Mouse (Mus musculus) cerebellum, adult 18-20 months (tissue): Measurements from ENCODE around the gene Arhgef28.
"Not testable (repeated sequence)": the region's sequence is repeated elsewhere in the genome, so short reads cannot be mapped to it uniquely, and the experiment has no call there.

Experiments used
- DNase-seq, 2 experiments: peaks; one replicate each; pipeline ENCODE4 v3.0.0; 2021

The Arhgef28 gene

GRCm38 (mm10) chr13:98122766-98123165, 83.5 kb downstream of the Arhgef28 start:
- DNase-seq: no peak

- no peak for DNase-seq
Observed at GRCm38 (mm10) chr13:98121993-98122392, 84.2 kb downstream of the Arhgef28 start.

GRCm38 (mm10) chr13:98121124-98121470, 85.1 kb downstream of the Arhgef28 start:
- DNase-seq: no peak

GRCm38 (mm10) chr13:98120356-98121123, 85.7 kb downstream of the Arhgef28 start:
- no peak for DNase-seq

DNA sequence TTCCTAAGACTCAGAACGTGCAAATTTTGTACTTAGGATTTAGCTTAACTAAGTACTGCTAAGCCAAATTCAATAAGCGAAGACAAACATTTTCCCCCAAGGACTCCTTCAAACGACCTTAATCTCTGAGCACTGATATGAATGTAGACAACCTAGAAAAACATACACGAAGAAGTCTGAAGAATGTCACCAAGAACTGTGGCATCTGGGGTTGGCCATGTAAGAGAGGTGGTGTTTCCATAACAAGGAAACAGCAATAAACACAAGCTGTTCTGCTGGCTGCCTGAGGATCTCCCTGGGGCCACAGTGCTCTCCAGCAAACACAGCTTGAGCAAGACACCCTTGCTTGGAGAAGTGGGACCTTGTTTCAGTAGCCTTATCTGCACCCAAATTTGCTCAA, 87.9 kb downstream of the Arhgef28 start:
- no peak for DNase-seq

DNA sequence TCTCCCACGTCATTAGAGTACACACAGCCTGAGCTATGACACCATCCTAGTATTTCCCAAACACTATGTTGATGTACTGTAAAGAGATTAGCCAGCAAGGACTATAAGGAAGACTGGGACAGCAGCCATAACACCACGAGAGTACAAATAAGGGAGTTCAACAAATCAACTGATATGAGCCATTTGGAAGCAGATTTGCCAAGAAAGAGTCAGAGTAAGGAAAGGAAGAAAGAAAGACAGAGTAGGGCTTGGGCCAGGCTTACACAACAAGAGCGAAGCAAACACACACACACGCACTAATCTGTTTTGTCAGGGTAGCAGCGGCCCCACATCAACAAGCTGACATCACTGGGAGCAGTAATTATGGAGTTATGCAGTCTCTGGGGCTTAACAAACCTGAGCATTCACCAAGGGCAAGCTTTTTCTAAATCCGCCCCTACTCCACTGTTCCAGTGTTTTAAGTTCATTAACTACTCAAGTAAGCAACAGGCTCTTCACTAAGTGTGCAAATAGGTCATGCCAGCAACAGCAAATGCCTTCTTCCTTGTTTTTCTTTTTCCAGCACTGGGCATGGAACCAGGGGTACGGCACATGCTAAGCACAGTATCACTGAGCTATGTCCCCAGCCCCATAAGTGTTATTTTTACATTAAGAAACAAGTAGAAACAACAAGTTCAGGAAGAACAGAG, 88.5 kb downstream of the Arhgef28 start:
- no peak for DNase-seq

DNA sequence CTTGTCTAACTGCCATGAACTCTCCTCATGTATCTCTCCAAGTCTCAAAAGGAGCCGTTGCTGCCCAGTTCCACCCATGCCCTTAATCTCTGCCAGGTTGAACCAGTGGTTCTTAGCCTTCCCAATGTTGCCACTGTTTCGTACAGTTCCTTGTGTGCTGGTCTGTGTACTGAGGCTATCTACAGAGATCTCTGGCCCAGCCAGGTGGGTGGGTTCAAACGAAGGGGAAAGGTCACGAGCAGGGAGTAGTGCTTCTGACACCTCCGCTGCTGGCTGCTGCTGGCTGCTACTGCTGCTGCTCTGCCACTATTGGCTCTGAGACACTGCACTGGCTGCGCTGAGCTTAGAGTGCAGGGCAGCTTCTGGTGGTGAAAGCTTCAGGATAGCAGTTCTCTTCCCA, 90.6 kb downstream of the Arhgef28 start:
- DNase-seq: no peak

DNA sequence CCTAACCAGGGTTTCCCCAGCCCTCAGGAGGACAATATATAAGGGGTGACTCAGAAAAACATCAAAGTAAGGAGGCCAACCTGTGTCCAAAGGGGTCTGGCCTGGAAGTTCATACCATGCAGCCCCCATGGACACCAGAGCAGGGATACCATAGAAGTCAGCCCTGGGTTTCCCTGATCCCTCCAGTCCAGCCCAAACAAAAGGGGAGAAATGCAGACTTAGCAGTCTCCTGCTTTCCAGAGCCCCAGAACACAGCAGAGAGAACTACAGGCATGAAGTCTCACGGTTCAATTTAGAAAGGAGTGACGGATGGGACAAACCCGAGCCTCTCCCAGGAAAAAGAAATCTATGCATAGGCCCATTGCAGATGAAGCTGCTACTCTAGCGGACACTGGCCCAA, 91.2 kb downstream of the Arhgef28 start:
- no peak for DNase-seq

DNA sequence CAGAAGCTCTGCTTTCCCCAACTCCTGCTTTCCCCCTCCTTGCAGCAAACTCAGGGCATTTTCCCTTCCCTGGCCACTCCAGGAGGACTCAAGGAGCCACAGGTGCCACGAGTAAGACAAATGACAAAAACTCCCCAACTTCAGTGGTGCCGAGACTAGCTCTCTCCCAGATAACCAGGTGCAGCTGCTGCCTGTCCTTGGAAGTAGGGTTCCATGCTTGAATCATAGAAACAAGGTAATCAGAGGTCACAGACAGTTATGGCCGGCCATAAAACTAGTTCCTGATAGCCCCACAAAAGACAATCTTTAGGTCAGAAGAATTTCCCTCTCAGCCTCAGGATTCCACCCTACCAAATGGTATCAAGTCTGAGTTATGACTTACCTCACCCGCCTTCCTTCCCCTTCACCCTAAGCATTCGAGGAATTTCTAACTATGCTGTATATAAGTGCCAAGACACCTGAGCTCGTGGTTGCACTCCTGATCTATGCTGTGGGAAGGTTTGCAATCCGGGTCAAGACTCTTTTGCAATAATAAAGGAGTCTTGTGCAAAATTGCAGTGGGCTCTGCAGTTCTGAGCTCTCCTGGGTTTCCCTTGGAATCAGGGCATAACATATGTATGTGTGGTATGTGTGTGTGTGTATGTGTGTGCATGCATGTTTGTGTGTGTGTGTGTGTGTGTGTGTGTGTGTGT, 93.3 kb downstream of the Arhgef28 start:
- DNase-seq: no peak

DNA sequence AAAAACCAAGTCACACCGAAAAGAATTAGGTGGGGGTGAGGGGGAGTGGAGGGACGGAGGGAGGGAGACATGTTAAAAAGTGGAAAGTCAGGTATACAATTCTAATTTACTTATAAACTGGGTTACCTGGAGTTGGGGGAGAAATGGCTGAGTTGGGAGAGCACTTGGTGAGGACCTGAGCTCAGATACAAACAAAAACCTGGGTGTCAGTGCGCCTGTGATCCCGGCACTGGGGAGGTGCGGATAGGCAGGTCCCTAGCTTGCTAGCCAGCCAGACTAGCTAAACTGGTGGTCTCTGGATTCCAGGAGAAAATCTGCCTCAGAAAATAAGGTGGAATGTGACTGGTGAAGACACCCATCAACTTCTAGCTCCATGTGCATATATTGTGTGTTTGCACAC, 94.7 kb downstream of the Arhgef28 start:
- DNase-seq: no peak

GRCm38 (mm10) chr13:98111021-98111420, 95.2 kb downstream of the Arhgef28 start:
- DNase-seq: no peak

DNA sequence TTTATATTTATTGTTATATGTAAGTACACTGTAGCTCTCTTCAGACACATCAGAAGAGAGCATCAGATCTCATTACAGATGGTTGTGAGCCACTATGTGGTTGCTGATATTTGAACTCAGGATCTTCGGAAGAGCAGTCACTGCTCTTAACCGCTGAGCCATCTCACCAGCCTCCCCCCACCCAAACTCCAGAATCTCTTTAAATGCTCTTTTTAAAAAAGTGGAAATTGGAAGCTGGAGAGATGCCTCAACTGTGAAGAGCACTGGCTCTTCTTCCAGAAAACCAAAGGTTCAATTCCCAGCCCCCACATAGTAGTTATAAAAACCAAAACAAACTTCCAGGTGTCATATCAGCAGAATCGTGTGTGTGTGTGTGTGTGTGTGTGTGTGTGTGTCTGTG, 97.8 kb downstream of the Arhgef28 start:
- DNase-seq: not testable (repeated sequence)

- no peak for DNase-seq
Observed at GRCm38 (mm10) chr13:98107621-98108020, 98.6 kb downstream of the Arhgef28 start.

DNA sequence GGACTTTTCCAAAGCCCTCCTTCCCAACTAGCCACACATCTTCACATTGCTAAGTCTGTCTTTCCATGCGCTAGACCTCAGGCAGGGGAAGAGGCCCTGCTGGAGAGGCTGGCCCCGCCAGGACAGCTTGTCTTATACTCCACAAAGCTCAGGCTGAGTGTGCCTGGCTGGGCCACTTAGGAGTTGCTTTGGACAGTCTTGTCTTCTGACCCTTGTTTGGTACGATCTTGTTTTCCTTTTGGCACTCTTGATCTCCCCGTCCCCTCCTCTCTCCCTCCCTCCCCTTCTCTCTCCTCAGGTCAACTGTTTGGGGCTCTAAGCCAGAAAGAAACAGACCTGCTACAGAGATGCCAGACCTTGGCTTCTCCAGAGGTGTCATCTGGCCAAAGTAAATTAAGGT, 110.3 kb downstream of the Arhgef28 start:
- DNase-seq: no peak

DNA sequence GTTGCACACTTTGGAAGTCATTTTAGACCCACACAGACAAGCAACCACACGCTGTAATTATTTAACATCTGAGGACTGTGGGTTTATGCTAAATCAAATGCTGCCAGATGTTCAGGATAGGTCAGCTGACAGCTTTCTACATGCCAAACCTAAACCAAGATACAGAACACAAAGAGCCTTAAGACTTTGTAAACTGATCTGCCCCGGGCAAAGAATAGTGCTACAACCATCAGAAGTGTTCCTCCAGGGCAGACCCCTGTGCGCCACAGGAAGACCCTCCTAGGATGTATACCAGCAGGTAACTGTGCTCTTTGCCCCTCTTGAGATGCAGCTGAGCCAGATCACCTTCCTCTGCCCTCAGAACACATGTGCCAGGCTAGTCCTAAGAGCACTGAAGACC, 111.9 kb downstream of the Arhgef28 start:
- DNase-seq: no peak

DNA sequence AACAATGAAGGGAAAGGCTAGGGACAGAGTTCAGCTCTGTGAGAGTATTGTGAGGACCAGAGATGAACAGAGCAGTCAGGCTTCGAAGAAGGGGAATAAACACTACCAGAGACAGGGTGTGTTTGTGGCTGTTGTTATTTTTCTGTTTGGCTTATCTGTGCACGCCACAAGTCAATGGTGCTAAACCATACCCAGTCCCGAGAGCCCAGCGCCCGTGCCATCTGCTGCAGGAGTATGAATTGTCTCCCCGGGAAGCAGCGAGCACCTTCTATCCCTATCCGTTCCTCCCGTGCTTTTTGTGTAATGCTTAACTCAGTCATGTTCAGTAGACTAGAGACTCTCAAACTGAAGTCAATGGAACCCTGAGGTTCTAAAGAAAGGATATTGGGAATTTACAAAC, 112.8 kb downstream of the Arhgef28 start:
- DNase-seq: no peak

DNA sequence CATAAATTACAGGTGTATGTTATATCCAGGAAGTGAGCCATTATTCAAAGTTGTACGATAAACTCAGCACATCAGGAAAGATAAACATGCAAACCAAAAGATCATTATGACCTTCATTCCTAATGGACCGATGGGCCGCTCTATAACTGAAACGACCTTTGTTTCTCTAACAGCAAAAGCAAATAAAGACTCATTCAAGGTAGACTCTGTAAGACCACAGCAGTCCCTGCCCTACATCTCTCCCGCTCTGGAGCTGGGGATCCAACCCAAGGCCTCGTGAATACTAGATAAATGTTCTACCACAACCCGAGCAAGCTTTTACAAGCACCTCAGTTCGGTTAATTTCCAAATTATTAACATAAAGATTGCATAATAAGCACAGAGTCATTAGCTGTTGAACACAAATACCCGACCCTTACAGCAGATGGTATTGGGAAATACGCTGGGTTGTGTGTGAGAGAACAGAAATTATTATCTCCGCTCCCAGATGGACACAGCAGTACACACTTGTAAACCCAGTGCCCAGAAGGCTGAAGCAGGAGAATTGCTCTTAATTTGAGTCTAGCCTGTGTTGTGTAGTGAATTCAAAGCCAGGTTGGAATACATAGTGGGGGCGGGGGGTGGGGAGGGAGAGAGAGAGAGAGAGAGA, 113.8 kb downstream of the Arhgef28 start:
- DNase-seq: no peak

- no peak for DNase-seq
Observed at GRCm38 (mm10) chr13:98079640-98080039, 126.6 kb downstream of the Arhgef28 start.

DNA sequence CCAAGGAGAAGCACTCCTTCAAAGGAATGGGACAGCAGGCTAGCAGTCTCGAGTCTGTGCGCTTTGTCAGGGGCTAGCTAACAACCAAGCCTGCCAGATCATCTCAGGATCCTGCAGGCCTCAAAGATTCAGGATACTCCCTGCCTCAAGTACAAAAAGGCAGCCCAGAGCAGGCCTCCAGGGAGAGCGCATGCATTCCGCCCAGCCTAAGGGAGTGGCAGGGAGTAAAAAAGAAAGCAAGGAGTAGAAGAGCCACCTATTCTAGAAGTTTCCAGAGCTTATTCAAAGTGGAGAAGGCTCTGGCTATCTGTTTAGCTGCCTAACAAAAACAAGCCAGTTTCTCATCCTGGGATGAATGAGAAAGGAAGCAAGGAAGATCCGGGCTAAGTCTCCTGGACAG, 128.0 kb downstream of the Arhgef28 start:
- no peak for DNase-seq

DNA sequence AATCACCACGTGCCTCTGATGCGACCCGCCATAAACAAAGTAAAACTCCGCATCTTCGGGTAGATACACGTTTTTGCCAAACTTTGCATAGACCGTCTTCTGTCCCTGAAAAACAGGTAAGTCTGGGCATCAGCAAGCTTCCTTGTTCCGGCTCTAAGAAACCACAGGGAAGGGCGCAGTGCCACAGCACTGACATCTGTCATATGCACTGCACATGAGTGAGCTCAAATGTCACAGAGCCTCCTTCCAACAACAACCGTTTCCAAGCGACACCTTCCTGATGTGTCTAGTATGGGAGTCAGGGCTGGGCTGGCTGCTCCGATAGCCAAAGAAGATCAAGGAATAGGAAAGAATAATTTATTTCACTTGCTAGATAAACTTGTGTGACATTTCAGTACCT, 129.0 kb downstream of the Arhgef28 start:
- no peak for DNase-seq

GRCm38 (mm10) chr13:98074871-98075270, 131.4 kb downstream of the Arhgef28 start:
- DNase-seq: peak; percentile 39 to 40

- DNase-seq: no peak
Observed at GRCm38 (mm10) chr13:98073190-98073589, 133.0 kb downstream of the Arhgef28 start.

DNA sequence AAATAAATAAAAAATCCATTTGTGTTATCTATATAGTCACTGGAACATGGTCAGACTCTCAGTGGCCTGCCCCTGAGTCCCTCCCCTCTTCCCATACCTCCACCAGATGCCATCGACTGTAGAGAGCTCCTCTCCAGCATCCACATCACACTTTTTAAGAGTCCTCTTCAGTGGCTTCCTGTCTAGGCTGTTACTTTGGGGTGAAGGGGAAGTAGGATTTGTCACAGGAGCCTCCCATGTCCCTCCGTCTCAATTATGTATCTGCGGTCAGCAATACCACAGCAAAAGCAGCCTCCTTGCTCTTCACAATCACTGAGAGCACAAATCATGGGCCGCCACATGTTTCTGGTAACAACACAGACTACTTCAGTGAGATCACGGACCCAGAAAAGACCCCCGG, 135.8 kb downstream of the Arhgef28 start:
- no peak for DNase-seq

- DNase-seq: no peak
Observed at GRCm38 (mm10) chr13:98069646-98070045, 136.6 kb downstream of the Arhgef28 start.
